Mouse (Mus musculus) forebrain, embryonic 11.5 days (tissue): Measurements from ENCODE around the gene Cdc42se2. TPM values are rescaled to one million over a fixed set of nuclear protein-coding genes. Genes with fewer than 3 reads are reported as not detected.

Experiments
- ATAC-seq: fragments of 200-750 bp; cut with Nextera tagmentation; replicated peaks from 2 replicates; pipeline ENCODE4 v1.8.0; 2017; ENCODE audit warnings: moderate TSS enrichment; ENCODE audit not compliant: low FRiP score
- DNase-seq: peaks from one replicate; pipeline ENCODE4 v3.0.0-alpha.2; 2017; ENCODE audit warnings: low spot score
- H3K27ac ChIP-seq: fragments of 300-500 bp; sonication (generic); 2 replicates; pipeline ENCODE4 v1.5.1; 2014; ENCODE audit warnings: low read depth, low read length
- H3K27me3 ChIP-seq: fragments of 300-500 bp; sonication (generic); 2 replicates; pipeline ENCODE4 v1.6.1; 2014; ENCODE audit warnings: mild to moderate bottlenecking, low read length, mixed read lengths; ENCODE audit not compliant: control insufficient read depth, insufficient read depth
- H3K36me3 ChIP-seq: fragments of 300-500 bp; sonication (generic); 2 replicates; pipeline ENCODE4 v1.6.1; 2014; ENCODE audit warnings: mild to moderate bottlenecking, low read length, moderate library complexity, mixed read lengths; ENCODE audit not compliant: control insufficient read depth, insufficient read depth
- H3K4me1 ChIP-seq: fragments of 300-500 bp; sonication (generic); replicated peaks from 2 replicates; pipeline ENCODE4 v1.6.1; 2014; ENCODE audit warnings: low read length, mixed read lengths; ENCODE audit not compliant: control insufficient read depth, insufficient read depth
- H3K4me2 ChIP-seq: fragments of 300-500 bp; sonication (generic); 2 replicates; pipeline ENCODE4 v1.6.1; 2014; ENCODE audit warnings: low read depth, mild to moderate bottlenecking, low read length, moderate library complexity, mixed read lengths; ENCODE audit not compliant: severe bottlenecking
- H3K4me3 ChIP-seq: fragments of 300-500 bp; sonication (generic); 2 replicates; pipeline ENCODE4 v1.5.1; 2014; ENCODE audit warnings: low read depth, low read length
- H3K9ac ChIP-seq: fragments of 300-500 bp; sonication (generic); 2 replicates; pipeline ENCODE4 v1.6.1; 2014; ENCODE audit warnings: low read length
- H3K9me3 ChIP-seq: fragments of 300-500 bp; sonication (generic); 2 replicates; pipeline ENCODE4 v1.6.1; 2016; ENCODE audit warnings: low read length, mixed read lengths; ENCODE audit not compliant: control insufficient read depth
- WGBS: fragments of 180-500 bp; shearing (Covaris S2); extraction: QIAGEN DNeasy Blood & Tissue Kit; methylation state at CpG from one replicate; pipeline ENCODE4 v1.1.7; 2014; 5-methylcytosine and 5-hydroxymethylcytosine counted together
- polyA plus RNA-seq: library from polyadenylated mRNA; unstranded; fragments of >200 nt; fragmentation: Nextera tagmentation; extraction: Ambion mirVana; gene quantifications from 2 replicates; pipeline ENCODE4 v1.2.1, GENCODE M21; 2014

The Cdc42se2 gene
- polyA plus RNA-seq, 1 experiment from 2014 or later: 221 TPM

- H3K9me3 ChIP-seq: no peaks in the 10 kb centered on the region
- DNase-seq (no peak), ATAC-seq (no peak)
- H3K9ac ChIP-seq: no peak overlapping the region
- H3K27ac ChIP-seq: no peak overlapping the region
- H3K4me1 ChIP-seq: no peaks in the 10 kb centered on the region
- peaks cover 6% of the 10 kb centered on the region; the same call in 1 of the 2 replicates for H3K36me3 ChIP-seq
- no peak overlapping the region for H3K4me3 ChIP-seq
- H3K4me2 ChIP-seq: no peak overlapping the region
- no peaks in the 10 kb centered on the region for H3K27me3 ChIP-seq
- WGBS: 93% methylated on average over 5 of the region's 5 CpGs
Observed at GRCm38 (mm10) chr11:54736903-54737302, 50.6 kb downstream of the Cdc42se2 start.

DNA sequence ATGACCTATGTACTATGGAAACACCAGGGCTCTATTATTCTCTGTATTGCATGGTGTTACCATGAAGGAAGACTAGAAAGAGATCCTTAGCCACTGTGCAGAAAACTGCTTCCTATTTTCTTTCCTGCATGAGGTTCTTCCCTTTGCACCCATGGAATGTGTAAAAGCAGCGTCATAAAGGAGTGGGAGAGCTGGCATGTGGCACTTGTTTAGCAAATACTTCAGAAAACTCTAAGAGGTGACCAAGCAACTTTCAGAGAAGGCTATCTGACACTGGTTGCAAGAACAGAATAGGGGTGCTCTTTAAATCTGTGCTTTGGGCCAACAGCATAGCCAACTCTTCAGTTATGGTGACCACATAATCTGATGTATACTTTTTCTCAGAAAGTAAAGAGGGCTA, 52.4 kb downstream of the Cdc42se2 start:
- no peak overlapping the region for H3K9ac ChIP-seq
- H3K4me3 ChIP-seq: no peak overlapping the region
- no peaks in the 10 kb centered on the region for H3K4me1 ChIP-seq
- no peaks in the 10 kb centered on the region for H3K9me3 ChIP-seq
- no peak overlapping the region for H3K27ac ChIP-seq
- peaks cover 3% of the 10 kb centered on the region; the same call in 1 of the 2 replicates for H3K36me3 ChIP-seq
- no peaks in the 10 kb centered on the region for H3K27me3 ChIP-seq
- no peak for ATAC-seq
- 83% methylated on average over 1 of the region's 1 CpGs for WGBS
- DNase-seq: no peak
- no peak overlapping the region for H3K4me2 ChIP-seq

DNA sequence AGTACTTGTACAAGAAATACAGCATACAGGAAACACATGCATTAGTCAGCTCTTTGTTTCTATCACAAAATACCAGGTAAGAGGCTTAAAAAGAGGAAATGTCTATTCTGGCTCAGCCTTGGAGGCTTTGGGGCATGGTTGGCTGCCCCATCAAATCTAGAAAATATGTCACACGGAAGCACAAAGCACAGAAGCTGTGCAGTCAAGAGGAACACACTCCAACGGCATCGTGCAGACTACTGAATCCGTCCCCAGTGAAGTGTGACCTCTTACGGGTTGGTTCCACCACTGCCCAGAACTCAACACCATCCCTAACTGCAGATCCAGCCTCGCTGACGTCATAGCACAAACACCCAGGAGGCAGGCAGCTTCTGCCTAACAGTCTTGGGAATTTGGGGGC, 53.9 kb downstream of the Cdc42se2 start:
- Histone ChIP-seq H3K4me3 (no peak overlapping the region), H3K4me2 (no peak overlapping the region), H3K27me3 (no peaks in the 10 kb centered on the region), H3K9ac (no peak overlapping the region), H3K4me1 (no peaks in the 10 kb centered on the region), H3K9me3 (no peaks in the 10 kb centered on the region), H3K36me3 (no peaks in the 10 kb centered on the region; the same call in 1 of the 2 replicates), H3K27ac (no peak overlapping the region)
- DNase-seq (no peak), ATAC-seq (no peak)
- whole genome bisulfite sequencing: 81% methylated on average over 7 of the region's 7 CpGs

GRCm38 (mm10) chr11:54731367-54731766, 56.1 kb downstream of the Cdc42se2 start:
- Histone ChIP-seq H3K4me1 (no peaks in the 10 kb centered on the region), H3K9ac (no peak overlapping the region), H3K36me3 (no peaks in the 10 kb centered on the region; the same call in 1 of the 2 replicates), H3K4me2 (no peak overlapping the region), H3K27me3 (no peaks in the 10 kb centered on the region), H3K9me3 (no peaks in the 10 kb centered on the region), H3K27ac (no peak overlapping the region), H3K4me3 (no peak overlapping the region)
- DNase-seq: no peak
- ATAC-seq: no peak
- 81% methylated on average over 7 of the region's 7 CpGs for WGBS

DNA sequence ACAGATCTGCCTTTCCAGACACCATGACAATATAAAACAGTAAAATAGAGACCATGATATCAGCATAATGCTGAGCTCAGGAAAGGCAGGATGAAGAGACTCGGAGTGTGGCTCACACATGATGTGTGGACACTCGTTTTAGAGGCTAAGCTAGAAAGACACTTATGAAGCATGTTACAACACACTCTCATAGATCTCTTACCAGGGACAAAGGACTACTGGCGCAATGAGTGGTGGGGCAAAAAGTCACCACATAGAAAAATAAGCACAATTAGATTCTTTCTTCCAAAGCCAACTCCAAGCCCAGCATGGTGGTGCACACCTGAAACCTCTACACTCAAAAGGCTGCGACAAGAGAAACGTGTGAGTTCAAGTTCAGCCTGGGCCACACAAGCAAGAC, 56.5 kb downstream of the Cdc42se2 start:
- H3K4me2 ChIP-seq: no peak overlapping the region
- no peaks in the 10 kb centered on the region for H3K4me1 ChIP-seq
- H3K27me3 ChIP-seq: no peaks in the 10 kb centered on the region
- no peak overlapping the region for H3K9ac ChIP-seq
- H3K9me3 ChIP-seq: no peaks in the 10 kb centered on the region
- no peaks in the 10 kb centered on the region; the same call in 1 of the 2 replicates for H3K36me3 ChIP-seq
- ATAC-seq (no peak), DNase-seq (no peak)
- no peak overlapping the region for H3K27ac ChIP-seq
- H3K4me3 ChIP-seq: no peak overlapping the region
- WGBS: 94% methylated on average over 5 of the region's 5 CpGs

DNA sequence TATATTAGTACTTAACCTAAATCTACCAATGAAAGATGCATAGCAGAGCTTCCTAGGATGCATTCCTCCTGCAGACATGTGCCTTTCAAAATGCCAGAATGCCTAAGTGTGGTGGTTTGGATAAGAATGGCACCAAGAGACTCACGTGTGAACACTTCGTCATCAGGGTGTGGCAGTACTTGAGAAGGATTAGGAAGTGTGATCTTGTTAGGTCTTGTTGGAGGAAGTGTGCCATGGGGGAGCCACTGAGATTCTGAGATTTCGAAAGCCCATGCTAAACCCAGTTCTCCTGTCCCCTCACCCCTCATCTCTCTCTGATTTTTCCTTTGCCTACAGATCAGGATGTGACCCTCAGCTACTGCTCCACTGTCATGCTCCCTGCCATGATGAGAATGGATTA, 58.2 kb downstream of the Cdc42se2 start:
- no peaks in the 10 kb centered on the region for H3K27me3 ChIP-seq
- WGBS: 91% methylated on average over 3 of the region's 3 CpGs
- DNase-seq (no peak), ATAC-seq (no peak)
- no peaks in the 10 kb centered on the region for H3K9me3 ChIP-seq
- H3K4me1 ChIP-seq: no peaks in the 10 kb centered on the region
- H3K4me2 ChIP-seq: no peak overlapping the region
- no peaks in the 10 kb centered on the region; the same call in 1 of the 2 replicates for H3K36me3 ChIP-seq
- H3K4me3 ChIP-seq: no peak overlapping the region
- H3K27ac ChIP-seq: no peak overlapping the region
- no peak overlapping the region for H3K9ac ChIP-seq

DNA sequence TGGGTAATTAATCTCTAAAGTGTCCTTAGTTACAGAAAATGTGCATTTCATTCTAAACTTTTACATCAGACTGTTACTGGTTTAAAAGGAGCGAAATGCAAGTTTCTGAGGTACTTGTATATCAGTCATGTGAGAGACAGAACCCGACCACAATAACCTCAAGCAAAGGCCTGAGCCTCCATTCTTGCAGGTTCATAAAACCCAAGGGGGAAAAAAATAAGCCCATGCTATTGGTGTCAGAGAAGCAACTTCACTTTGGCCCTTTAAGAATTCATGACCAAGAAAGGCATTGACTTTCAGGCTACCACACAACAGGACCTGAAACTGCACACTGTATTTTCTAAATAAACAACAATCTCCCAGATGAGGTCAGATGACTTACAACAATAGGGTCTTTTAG, 59.1 kb downstream of the Cdc42se2 start:
- Histone ChIP-seq H3K4me1 (no peaks in the 10 kb centered on the region), H3K9ac (no peak overlapping the region), H3K27me3 (no peaks in the 10 kb centered on the region), H3K27ac (no peak overlapping the region), H3K4me3 (no peak overlapping the region), H3K4me2 (no peak overlapping the region), H3K36me3 (no peaks in the 10 kb centered on the region; the same call in 1 of the 2 replicates), H3K9me3 (no peaks in the 10 kb centered on the region)
- no peak for DNase-seq
- no peak for ATAC-seq
- 92% methylated on average over 2 of the region's 2 CpGs for WGBS

GRCm38 (mm10) chr11:54727327-54727901, 60.1 kb downstream of the Cdc42se2 start:
- DNase-seq: no peak
- no peak overlapping the region for H3K9ac ChIP-seq
- ATAC-seq: no peak
- no peak overlapping the region for H3K4me2 ChIP-seq
- WGBS: 86% methylated on average over 5 of the region's 5 CpGs
- H3K36me3 ChIP-seq: no peaks in the 10 kb centered on the region; the same call in 1 of the 2 replicates
- H3K4me3 ChIP-seq: no peak overlapping the region
- H3K27me3 ChIP-seq: no peaks in the 10 kb centered on the region
- H3K27ac ChIP-seq: no peak overlapping the region
- no peaks in the 10 kb centered on the region for H3K9me3 ChIP-seq
- no peaks in the 10 kb centered on the region for H3K4me1 ChIP-seq

GRCm38 (mm10) chr11:54726571-54727062, 60.9 kb downstream of the Cdc42se2 start:
- Histone ChIP-seq H3K4me3 (no peak overlapping the region), H3K4me2 (no peak overlapping the region), H3K9ac (no peak overlapping the region), H3K27me3 (no peaks in the 10 kb centered on the region), H3K9me3 (no peaks in the 10 kb centered on the region), H3K36me3 (peaks cover 4% of the 10 kb centered on the region; the same call in 1 of the 2 replicates), H3K27ac (no peak overlapping the region), H3K4me1 (no peaks in the 10 kb centered on the region)
- WGBS: 85% methylated on average over 3 of the region's 3 CpGs
- ATAC-seq: no peak
- no peak for DNase-seq
